ENCODE assay signal across 9 mouse cellular contexts in the genomic region with DNA sequence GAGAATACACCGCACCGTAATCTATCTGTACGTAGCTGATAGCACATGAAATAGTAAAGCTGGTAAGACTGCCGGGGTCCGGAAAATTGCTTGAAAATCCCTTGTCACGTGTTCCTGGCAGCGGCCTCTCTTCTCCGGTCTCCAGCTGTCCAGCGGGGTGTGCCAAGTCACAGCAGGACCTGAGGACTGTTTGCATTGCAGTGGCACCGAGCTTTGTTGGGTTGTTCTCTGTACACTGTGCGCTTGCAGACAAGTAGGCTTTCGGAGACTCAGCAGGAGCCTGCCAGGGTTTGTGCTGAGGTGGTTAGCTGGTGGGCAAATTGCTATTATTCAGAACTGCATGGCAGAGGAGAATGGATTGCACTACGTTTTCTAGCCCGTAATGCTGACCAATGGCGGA.
A peak's percentile ranks its signal among the peaks of the same experiment; 100 is the strongest.
DNase-seq lines count a peak whose midpoint lies in the region; ATAC-seq lines count a peak whose summit lies in the region.
"Had no signal": no experiment of that assay in that cellular context is flagged by ENCODE, and none has a peak within 500 bp of the region (broad histone marks: within the 10 kb centered on the region; RNA-seq: fewer than 3 reads in every experiment).

No protein-coding gene starts in this region.

- 21% methylated on average over 15 of the region's 15 CpGs for WGBS in neural tube, embryonic 13.5 days

- no peaks in the 10 kb centered on the region for H3K36me3 ChIP-seq in neural tube, embryonic 13.5 days

- peak overlapping the region; percentile 7 for H3K4me3 ChIP-seq in neural tube, embryonic 13.5 days

- H3K9me3 ChIP-seq in neural tube, embryonic 13.5 days, result no peaks in the 10 kb centered on the region

- H3K4me1 ChIP-seq in neural tube, embryonic 13.5 days (replicated peaks), result peaks cover 38% of the 10 kb centered on the region

- peak; percentile 11 for DNase-seq in kidney, postnatal 10 days
- no peak for DNase-seq in kidney, adult 11 months
- DNase-seq in cerebellum, postnatal 25 days, result peak; percentile 81 to 86
- peak; percentile 5 for DNase-seq in layer of hippocampus, adult 9-11 months
- DNase-seq in embryo, embryonic 11 days, result no peak
- DNase-seq in spleen, postnatal 4 days (ENCODE audit: low spot score in 2 of 2), result no peak
- no peak for DNase-seq in urinary bladder, adult 2 months (ENCODE audit: low spot score)
- DNase-seq: adrenal gland, adult 2 months had no signal

- peaks cover 21% of the 10 kb centered on the region for H3K27me3 ChIP-seq in neural tube, embryonic 13.5 days

- peak; percentile 85 for ATAC-seq in neural tube, embryonic 13.5 days (ENCODE audit: low read depth)

- H3K9ac ChIP-seq in neural tube, embryonic 13.5 days, result peak overlapping the region; percentile 27

- H3K27ac ChIP-seq in neural tube, embryonic 13.5 days (replicated peaks), result peak overlapping the region; percentile 64

- H3K4me2 ChIP-seq in neural tube, embryonic 13.5 days, result peak overlapping the region; percentile 45

Comparison
In these comparisons a context has a peak if more than half of its experiments do, and no peak if none do; other contexts are left out.
1. DNase-seq: peak in kidney, postnatal 10 days (single experiment), cerebellum, postnatal 25 days (2 of 2) and layer of hippocampus, adult 9-11 months (single experiment); none in kidney, adult 11 months (single experiment), embryo, embryonic 11 days (single experiment), spleen, postnatal 4 days (0 of 2) and urinary bladder, adult 2 months (single experiment).